Mouse (Mus musculus) ES-E14 (cell line): ENCODE results near the gene Irx3. TPM values are rescaled to one million over a fixed set of nuclear protein-coding genes. Genes with fewer than 3 reads are reported as not detected.

Experiments used
- DNase-seq: peaks from one replicate; pipeline ENCODE4 v3.0.0-alpha.2; 2013; ENCODE audit warnings: low read depth, low spot score
- H3K27ac ChIP-seq: 2 replicates; pipeline ENCODE4 v1.5.1; 2012; ENCODE audit warnings: low read depth, mild to moderate bottlenecking, low read length, moderate library complexity, mixed read lengths; ENCODE audit not compliant: poor library complexity, insufficient read depth, severe bottlenecking
- H3K36me3 ChIP-seq: 2 replicates; pipeline ENCODE4 v1.6.1; 2012; ENCODE audit warnings: mild to moderate bottlenecking, low read length, moderate library complexity, mixed read lengths; ENCODE audit not compliant: control insufficient read depth, poor library complexity, insufficient read depth, severe bottlenecking
- H3K4me1 ChIP-seq, 2 experiments: fragments of 150-350 bp in 1 of 2; sonication (generic) in 1 of 2; 2 replicates each; pipeline ENCODE4 v1.6.1; 2012; ENCODE audit warnings: low read length in 2 of 2, mild to moderate bottlenecking in 1 of 2, mixed read lengths in 1 of 2; ENCODE audit not compliant: control insufficient read depth in 2 of 2, insufficient read depth in 2 of 2, poor library complexity in 1 of 2
- H3K4me3 ChIP-seq, 2 experiments: fragments of 150-350 bp in 1 of 2; sonication (generic) in 1 of 2; 2 replicates each; pipeline ENCODE4 v1.5.1; 2012; ENCODE audit warnings: low read length in 2 of 2, low read depth in 1 of 2, mild to moderate bottlenecking in 1 of 2, mixed read lengths in 1 of 2; ENCODE audit not compliant: insufficient read depth in 1 of 2, poor library complexity in 1 of 2, severe bottlenecking in 1 of 2
- H3K9ac ChIP-seq: 2 replicates; pipeline ENCODE4 v1.6.1; 2012; ENCODE audit warnings: low read depth, mild to moderate bottlenecking, low read length, mixed read lengths; ENCODE audit not compliant: poor library complexity, insufficient read depth, severe bottlenecking
- H3K9me3 ChIP-seq: fragments of 150-350 bp; sonication (generic); 2 replicates; pipeline ENCODE4 v1.6.1; 2012; ENCODE audit warnings: low read depth, mild to moderate bottlenecking, low read length; ENCODE audit not compliant: control insufficient read depth, insufficient read depth
- CHD2 ChIP-seq: IDR thresholded peaks from 2 replicates; pipeline ENCODE4 v1.6.1; 2014; ENCODE audit warnings: mild to moderate bottlenecking, low read depth, low read length, inconsistent platforms
- HCFC1 ChIP-seq: IDR thresholded peaks from 2 replicates; pipeline ENCODE4 v1.6.1; 2012; ENCODE audit warnings: low read length, inconsistent platforms, borderline replicate concordance; ENCODE audit not compliant: insufficient read depth
- MAFK ChIP-seq: IDR thresholded peaks from 2 replicates; pipeline ENCODE4 v1.6.1; 2014; ENCODE audit warnings: mild to moderate bottlenecking, low read depth, low read length, inconsistent platforms; ENCODE audit not compliant: insufficient read depth
- ZC3H11A ChIP-seq: IDR thresholded peaks from 2 replicates; pipeline ENCODE4 v1.6.1; 2012; ENCODE audit warnings: low read depth, mild to moderate bottlenecking, inconsistent platforms, low read length, borderline replicate concordance
- ZNF384 ChIP-seq: IDR thresholded peaks from 2 replicates; pipeline ENCODE4 v1.6.1; 2012; ENCODE audit warnings: low read depth, low read length, inconsistent platforms
- in situ Hi-C, 2 experiments: fragments of 600-800 bp; cut with MboI; formaldehyde crosslinking; loops; one replicate each; pipeline ENCODE4 v1.15.1; 2025; ENCODE audit warnings: low sequenced_read_pairs in 2 of 2, inconsistent platforms in 1 of 2; ENCODE audit not compliant: unreplicated experiment in 2 of 2
- total RNA-seq: library from RNA; depleted of rRNA; stranded (reverse); fragments of 300-350 nt; gene quantifications from 2 replicates; pipeline ENCODE4 v1.2.3, GENCODE M21; 2012

The Irx3 gene
- total RNA-seq, 1 experiment: 0.98 TPM

- no peak overlapping the region for H3K9ac ChIP-seq
- in situ Hi-C loops: no loop called here
- no peaks in the 10 kb centered on the region for H3K36me3 ChIP-seq
- TF ChIP-seq ZC3H11A (no peak), ZNF384 (no peak), CHD2 (no peak), MAFK (no peak), HCFC1 (no peak)
- no peak overlapping the region for H3K4me3 ChIP-seq
- H3K27ac ChIP-seq: no peak overlapping the region
- no peaks in the 10 kb centered on the region for H3K9me3 ChIP-seq
- no peak for DNase-seq
- H3K4me1 ChIP-seq: no peaks in the 10 kb centered on the region
These were observed 46.8 kb downstream of the Irx3 start for GRCm38 (mm10) chr8:91755062-91755461.

- no peak overlapping the region for H3K27ac ChIP-seq
- no peak overlapping the region for H3K4me3 ChIP-seq
- TF ChIP-seq CHD2 (no peak), ZNF384 (no peak), ZC3H11A (no peak), MAFK (no peak), HCFC1 (no peak)
- H3K9me3 ChIP-seq: no peaks in the 10 kb centered on the region
- H3K4me1 ChIP-seq: no peaks in the 10 kb centered on the region
- in situ Hi-C loops: no loop called here
- no peak for DNase-seq
- no peaks in the 10 kb centered on the region for H3K36me3 ChIP-seq
- no peak overlapping the region for H3K9ac ChIP-seq
These were observed 51.1 kb downstream of the Irx3 start for GRCm38 (mm10) chr8:91750794-91751125.

GRCm38 (mm10) chr8:91750096-91750793 is 51.6 kb downstream of the Irx3 start:
- no peaks in the 10 kb centered on the region for H3K4me1 ChIP-seq
- H3K9ac ChIP-seq: no peak overlapping the region
- no peaks in the 10 kb centered on the region for H3K36me3 ChIP-seq
- H3K4me3 ChIP-seq: no peak overlapping the region
- in situ Hi-C loops: no loop called here
- TF ChIP-seq HCFC1 (no peak), CHD2 (no peak), ZNF384 (no peak), ZC3H11A (no peak), MAFK (no peak)
- H3K27ac ChIP-seq: no peak overlapping the region
- no peaks in the 10 kb centered on the region for H3K9me3 ChIP-seq
- no peak for DNase-seq

GRCm38 (mm10) chr8:91749412-91749811 is 52.5 kb downstream of the Irx3 start:
- no peak overlapping the region for H3K4me3 ChIP-seq
- H3K4me1 ChIP-seq: no peaks in the 10 kb centered on the region
- DNase-seq: no peak
- no peak for TF ChIP-seq ZC3H11A
- TF ChIP-seq CHD2: no peak
- no peak for TF ChIP-seq MAFK
- TF ChIP-seq ZNF384: no peak
- TF ChIP-seq HCFC1: no peak
- no peak overlapping the region for H3K27ac ChIP-seq
- H3K36me3 ChIP-seq: no peaks in the 10 kb centered on the region
- H3K9ac ChIP-seq: no peak overlapping the region
- H3K9me3 ChIP-seq: no peaks in the 10 kb centered on the region
- in situ Hi-C loops: no loop called here
